Mouse (Mus musculus) midbrain, embryonic 12.5 days (tissue): ENCODE results near the gene Insl5. TPM values are rescaled to one million over a fixed set of nuclear protein-coding genes. Genes with fewer than 3 reads are reported as not detected.

Experiments
- ATAC-seq: fragments of 200-750 bp; cut with Nextera tagmentation; 2 replicates; pipeline ENCODE4 v1.8.0; 2017; ENCODE audit warnings: low read depth, moderate TSS enrichment, moderate library complexity; ENCODE audit not compliant: low FRiP score
- H3K27ac ChIP-seq: fragments of 300-500 bp; sonication (generic); replicated peaks from 2 replicates; pipeline ENCODE4 v1.5.1; 2016; ENCODE audit warnings: mild to moderate bottlenecking
- H3K27me3 ChIP-seq: fragments of 300-500 bp; sonication (generic); 2 replicates; pipeline ENCODE4 v1.6.1; 2016; ENCODE audit warnings: mild to moderate bottlenecking
- H3K36me3 ChIP-seq: fragments of 300-500 bp; sonication (generic); 2 replicates; pipeline ENCODE4 v1.6.1; 2016
- H3K4me1 ChIP-seq: fragments of 300-500 bp; sonication (generic); 2 replicates; pipeline ENCODE4 v1.6.1; 2016
- H3K4me2 ChIP-seq: fragments of 300-500 bp; sonication (generic); replicated peaks from 2 replicates; pipeline ENCODE4 v1.6.1; 2016; ENCODE audit warnings: mild to moderate bottlenecking, moderate library complexity
- H3K4me3 ChIP-seq: fragments of 300-500 bp; sonication (generic); 2 replicates; pipeline ENCODE4 v1.5.1; 2016; ENCODE audit warnings: mild to moderate bottlenecking
- H3K9ac ChIP-seq: fragments of 300-500 bp; sonication (generic); replicated peaks from 2 replicates; pipeline ENCODE4 v1.6.1; 2016; ENCODE audit warnings: mild to moderate bottlenecking, moderate library complexity
- H3K9me3 ChIP-seq: fragments of 300-500 bp; sonication (generic); 2 replicates; pipeline ENCODE4 v1.6.1; 2016; ENCODE audit warnings: mild to moderate bottlenecking
- WGBS: fragments of 180-500 bp; shearing (Covaris S2); methylation state at CpG from one replicate; pipeline ENCODE4 v1.1.7; 2016; 5-methylcytosine and 5-hydroxymethylcytosine counted together
- polyA plus RNA-seq: library from polyadenylated mRNA; unstranded; fragments of >200 nt; fragmentation: Nextera tagmentation; extraction: Ambion mirVana; gene quantifications from 2 replicates; pipeline ENCODE4 v1.2.1, GENCODE M21; 2016

The Insl5 gene
- not detected in 2 replicates for polyA plus RNA-seq

DNA sequence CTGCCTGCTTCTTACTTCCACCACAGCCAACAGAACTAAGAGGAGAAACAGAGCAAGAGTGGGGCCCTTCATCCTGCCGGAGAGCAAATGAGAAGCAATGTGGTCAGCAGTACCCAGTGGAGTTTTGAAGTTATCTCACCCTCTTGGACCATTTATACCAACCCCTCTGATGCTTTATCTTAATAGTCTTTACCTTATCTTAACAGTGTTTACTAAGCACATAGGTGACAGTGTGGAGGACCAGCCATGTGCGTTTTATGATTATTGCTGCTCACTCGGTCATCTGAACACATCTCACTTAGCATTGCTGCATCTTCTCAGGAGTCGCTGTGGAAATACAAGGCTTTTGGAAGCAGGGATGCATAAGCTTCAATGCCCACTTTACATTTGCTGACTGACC is at the start of gene Insl5:
Gene Insl5 (minus strand): TSS at position 222 of the 400 bp plus-strand sequence.
- H3K27ac ChIP-seq, result no peak within 1 kb of the TSS
- no peak within 1 kb of the TSS for H3K9ac ChIP-seq
- ATAC-seq, result no peak
- H3K4me3 ChIP-seq, result no peak within 1 kb of the TSS
- no peaks in the 10 kb centered on the region for H3K36me3 ChIP-seq
- H3K4me2 ChIP-seq, result no peak within 1 kb of the TSS
- no peaks in the 10 kb centered on the region for H3K27me3 ChIP-seq
- no peaks in the 10 kb centered on the region for H3K4me1 ChIP-seq
- WGBS, result 91% methylated on average over 4 of the region's 4 CpGs
- no peaks in the 10 kb centered on the region for H3K9me3 ChIP-seq

DNA sequence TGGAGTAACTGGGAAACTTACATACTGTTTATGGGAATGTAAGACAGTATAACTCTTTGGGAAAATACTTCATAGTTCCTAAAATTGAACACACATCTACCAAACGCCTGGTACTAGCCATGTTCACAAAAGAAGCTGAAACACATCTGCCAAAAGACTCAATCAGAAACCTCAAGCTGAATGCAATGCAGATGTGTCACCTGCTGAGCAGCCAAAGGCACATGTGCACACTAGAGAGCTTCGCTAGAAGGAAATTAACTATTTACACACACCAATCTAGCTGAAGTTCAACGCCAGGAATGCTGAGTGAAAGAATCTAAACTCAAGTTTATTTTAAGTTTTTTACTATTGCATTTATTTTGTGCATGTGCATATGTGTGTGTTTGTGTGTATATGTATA is 44.0 kb upstream of the Insl5 start:
- no peak for ATAC-seq
- Histone ChIP-seq H3K4me1 (peaks cover 6% of the 10 kb centered on the region; the same call in 1 of the 2 replicates), H3K4me3 (no peak overlapping the region), H3K9me3 (no peaks in the 10 kb centered on the region), H3K4me2 (no peak overlapping the region), H3K36me3 (no peaks in the 10 kb centered on the region), H3K27ac (no peak overlapping the region), H3K27me3 (no peaks in the 10 kb centered on the region), H3K9ac (no peak overlapping the region)
- WGBS, result 70% methylated on average over 3 of the region's 3 CpGs

DNA sequence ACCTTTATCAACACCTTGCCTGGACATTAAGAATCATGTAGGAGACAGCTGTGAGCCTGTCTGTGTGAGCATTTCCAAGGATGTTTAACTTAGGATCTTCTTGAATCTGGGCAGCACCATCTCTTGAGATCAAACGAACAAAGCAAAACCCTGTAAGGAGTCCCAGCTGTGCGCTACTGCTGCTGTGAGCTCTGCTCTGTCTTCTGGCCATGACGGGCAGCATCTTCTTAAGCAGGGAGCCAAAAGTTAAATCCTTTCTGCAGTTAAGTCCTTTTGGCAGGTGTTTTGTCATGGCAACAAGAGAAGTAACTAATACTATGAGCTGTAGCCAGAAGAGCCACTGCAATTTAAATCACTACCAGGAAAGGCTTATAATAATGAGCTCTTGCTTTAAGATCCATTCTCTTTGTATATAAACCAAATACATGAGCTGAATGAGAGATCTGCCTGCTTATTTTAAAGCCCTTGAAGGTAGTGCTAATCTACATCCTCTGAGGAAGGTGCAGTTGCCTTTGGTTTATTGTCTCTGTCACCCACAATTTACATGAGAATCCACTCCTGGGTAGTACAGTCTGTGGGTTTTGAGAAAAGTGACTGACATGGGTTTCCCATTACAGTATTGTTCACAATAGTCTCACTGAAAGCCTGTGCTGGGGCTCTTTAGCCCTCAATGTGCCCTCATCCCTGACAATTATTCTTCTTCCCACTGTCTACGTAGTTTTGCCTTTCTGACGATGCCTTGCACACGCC is 41.4 kb upstream of the Insl5 start:
- H3K4me2 ChIP-seq, result no peak overlapping the region
- no peak overlapping the region for H3K4me3 ChIP-seq
- peaks cover 6% of the 10 kb centered on the region; the same call in 1 of the 2 replicates for H3K4me1 ChIP-seq
- 36% methylated on average over 6 of the region's 6 CpGs for WGBS
- no peak overlapping the region for H3K27ac ChIP-seq
- no peak overlapping the region for H3K9ac ChIP-seq
- H3K27me3 ChIP-seq, result no peaks in the 10 kb centered on the region
- H3K36me3 ChIP-seq, result no peaks in the 10 kb centered on the region
- no peaks in the 10 kb centered on the region for H3K9me3 ChIP-seq
- no peak for ATAC-seq

DNA sequence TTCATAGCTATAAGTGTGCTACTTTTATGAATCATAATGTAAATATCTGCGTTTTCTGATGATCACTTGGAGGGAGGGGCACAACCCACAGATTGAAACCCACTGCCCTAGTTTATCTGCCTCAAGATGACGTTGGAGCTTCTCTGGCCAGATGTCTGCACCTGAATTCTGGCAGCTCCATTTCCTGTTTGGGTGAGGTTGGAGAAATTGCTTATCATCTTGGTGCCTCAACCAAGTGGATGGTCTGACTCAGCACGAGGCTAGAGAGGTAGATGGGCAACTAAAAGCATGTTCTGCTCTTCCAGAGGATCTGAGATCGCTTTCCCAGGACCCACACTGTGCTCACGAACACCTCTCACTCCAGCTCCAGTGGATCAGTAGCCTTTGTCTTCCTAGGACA is 38.3 kb upstream of the Insl5 start:
- Histone ChIP-seq H3K4me3 (no peak overlapping the region), H3K4me2 (no peak overlapping the region), H3K27me3 (no peaks in the 10 kb centered on the region), H3K9me3 (no peaks in the 10 kb centered on the region), H3K4me1 (peaks cover 6% of the 10 kb centered on the region; the same call in 1 of the 2 replicates), H3K9ac (no peak overlapping the region), H3K27ac (no peak overlapping the region), H3K36me3 (no peaks in the 10 kb centered on the region)
- ATAC-seq, result no peak
- WGBS, result 89% methylated on average over 5 of the region's 5 CpGs

DNA sequence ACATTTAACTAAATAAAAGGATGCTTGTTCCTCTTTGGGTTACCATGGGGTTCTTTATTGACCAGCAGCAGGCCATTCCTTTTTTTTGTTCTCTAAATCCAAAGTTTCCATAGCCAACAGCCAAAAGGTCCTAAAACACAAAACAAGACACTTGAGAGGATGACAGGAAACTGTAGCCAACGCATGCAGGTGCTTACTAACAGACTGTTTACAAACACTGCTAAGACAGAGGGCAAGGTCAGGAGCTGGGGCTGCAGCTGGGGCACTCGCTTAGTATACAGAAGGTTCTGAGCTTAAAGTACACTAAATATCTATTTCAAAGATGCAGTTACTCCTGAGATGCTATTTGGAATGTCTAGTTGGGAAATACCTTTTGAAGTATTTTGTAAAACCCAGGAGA is 37.8 kb upstream of the Insl5 start:
- H3K4me2 ChIP-seq, result no peak overlapping the region
- WGBS, result 76% methylated on average over 2 of the region's 2 CpGs
- no peak overlapping the region for H3K9ac ChIP-seq
- peaks cover 2% of the 10 kb centered on the region; the same call in 1 of the 2 replicates for H3K36me3 ChIP-seq
- H3K27me3 ChIP-seq, result no peaks in the 10 kb centered on the region
- H3K9me3 ChIP-seq, result no peaks in the 10 kb centered on the region
- ATAC-seq, result no peak
- H3K4me3 ChIP-seq, result no peak overlapping the region
- H3K27ac ChIP-seq, result no peak overlapping the region
- peaks cover 6% of the 10 kb centered on the region; the same call in 1 of the 2 replicates for H3K4me1 ChIP-seq

DNA sequence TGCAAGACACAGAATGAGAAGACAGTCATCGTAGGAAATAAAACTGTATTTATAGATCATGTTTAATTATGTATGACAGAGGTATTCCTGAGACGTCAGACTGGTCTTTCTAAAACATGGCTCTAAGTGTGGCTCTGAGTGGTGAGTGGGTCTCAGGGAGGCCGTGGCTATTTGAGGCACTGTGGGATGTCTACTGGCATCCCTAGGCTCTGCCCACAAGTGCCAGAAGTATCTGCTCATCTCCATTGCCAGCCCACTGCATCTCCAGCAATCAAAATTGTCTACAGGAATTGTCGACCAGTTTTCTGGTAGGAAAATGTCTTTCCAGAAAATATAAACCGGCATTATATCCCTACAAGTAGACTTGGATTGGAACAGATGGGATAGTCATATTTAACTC is 30.3 kb upstream of the Insl5 start:
- Histone ChIP-seq H3K4me1 (no peaks in the 10 kb centered on the region), H3K27me3 (no peaks in the 10 kb centered on the region), H3K27ac (no peak overlapping the region), H3K4me2 (no peak overlapping the region), H3K36me3 (peaks cover 7% of the 10 kb centered on the region; the same call in 1 of the 2 replicates), H3K9me3 (no peaks in the 10 kb centered on the region), H3K9ac (no peak overlapping the region), H3K4me3 (no peak overlapping the region)
- ATAC-seq, result no peak
- WGBS, result 88% methylated on average over 5 of the region's 5 CpGs

DNA sequence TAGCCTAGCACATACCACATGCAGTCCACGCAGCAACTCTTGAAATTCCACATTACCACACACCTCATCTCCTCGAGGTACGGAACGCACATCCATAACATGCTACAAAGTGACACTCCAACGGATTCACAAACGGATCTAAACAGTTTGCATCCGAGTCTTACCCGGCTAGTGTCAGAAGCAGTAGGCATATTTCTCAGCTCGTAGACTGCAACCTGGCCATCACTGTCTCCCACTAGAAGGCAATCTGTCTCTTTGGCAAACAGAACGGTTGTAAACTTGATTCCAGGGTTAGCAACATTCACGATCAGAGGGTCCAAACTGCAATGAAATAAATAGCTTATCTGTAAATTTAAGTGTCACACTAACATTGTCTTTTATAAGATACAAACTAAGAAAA is 21.4 kb upstream of the Insl5 start:
- Histone ChIP-seq H3K36me3 (no peaks in the 10 kb centered on the region), H3K9me3 (peaks cover 4% of the 10 kb centered on the region; the same call in 1 of the 2 replicates), H3K27me3 (no peaks in the 10 kb centered on the region), H3K4me2 (no peak overlapping the region), H3K9ac (no peak overlapping the region), H3K4me1 (no peaks in the 10 kb centered on the region), H3K4me3 (no peak overlapping the region), H3K27ac (no peak overlapping the region)
- no peak for ATAC-seq
- WGBS, result 91% methylated on average over 11 of the region's 11 CpGs

DNA sequence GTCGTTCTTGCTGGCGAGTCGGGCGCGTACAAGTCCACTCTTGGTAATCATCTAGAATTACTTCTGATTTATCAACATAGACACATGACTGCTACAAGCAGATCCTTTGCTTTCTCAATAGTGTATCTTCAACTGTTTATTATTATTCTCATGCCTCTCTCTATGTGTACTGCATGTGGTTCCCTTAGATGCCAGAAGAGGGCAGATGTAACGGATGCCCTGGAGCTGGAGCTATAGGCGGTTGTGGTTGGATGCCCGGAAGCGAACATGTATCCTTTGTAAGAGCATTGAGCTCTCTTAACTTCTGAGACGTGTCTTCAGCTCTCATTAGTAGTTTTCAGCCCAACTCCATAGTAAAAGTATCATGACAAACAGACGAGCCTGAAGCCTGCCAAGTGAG is 16.4 kb upstream of the Insl5 start:
- Histone ChIP-seq H3K4me3 (no peak overlapping the region), H3K4me1 (no peaks in the 10 kb centered on the region), H3K9ac (no peak overlapping the region), H3K27ac (no peak overlapping the region), H3K9me3 (no peaks in the 10 kb centered on the region), H3K4me2 (no peak overlapping the region), H3K36me3 (no peaks in the 10 kb centered on the region), H3K27me3 (no peaks in the 10 kb centered on the region)
- 92% methylated on average over 11 of the region's 11 CpGs for WGBS
- no peak for ATAC-seq

DNA sequence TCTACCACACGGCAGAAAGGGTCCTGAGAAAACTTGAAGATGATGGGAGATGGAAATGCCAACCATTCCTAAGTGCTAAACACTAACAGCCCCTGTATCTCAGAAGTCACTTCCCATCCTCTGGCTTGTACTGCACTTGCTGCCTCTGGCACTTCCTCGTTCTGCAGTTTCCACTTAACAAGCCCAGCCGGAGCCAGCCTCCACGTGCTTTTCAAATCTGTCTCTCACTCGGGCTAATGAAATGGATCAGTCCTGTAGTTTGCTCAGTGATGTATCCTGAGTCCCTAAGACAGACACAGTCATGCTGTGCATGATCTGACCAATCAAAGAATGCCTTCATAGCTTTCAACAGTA is 13.2 kb upstream of the Insl5 start:
- ATAC-seq, result no peak
- 0 out of 2 replicates have a peak, but pooled peaks cover 3% of the 10 kb centered on the region for H3K36me3 ChIP-seq
- no peak overlapping the region for H3K27ac ChIP-seq
- no peaks in the 10 kb centered on the region for H3K9me3 ChIP-seq
- H3K4me2 ChIP-seq, result no peak overlapping the region
- WGBS, result 81% methylated on average over 5 of the region's 5 CpGs
- H3K4me1 ChIP-seq, result no peaks in the 10 kb centered on the region
- no peak overlapping the region for H3K4me3 ChIP-seq
- H3K9ac ChIP-seq, result no peak overlapping the region
- no peaks in the 10 kb centered on the region for H3K27me3 ChIP-seq

DNA sequence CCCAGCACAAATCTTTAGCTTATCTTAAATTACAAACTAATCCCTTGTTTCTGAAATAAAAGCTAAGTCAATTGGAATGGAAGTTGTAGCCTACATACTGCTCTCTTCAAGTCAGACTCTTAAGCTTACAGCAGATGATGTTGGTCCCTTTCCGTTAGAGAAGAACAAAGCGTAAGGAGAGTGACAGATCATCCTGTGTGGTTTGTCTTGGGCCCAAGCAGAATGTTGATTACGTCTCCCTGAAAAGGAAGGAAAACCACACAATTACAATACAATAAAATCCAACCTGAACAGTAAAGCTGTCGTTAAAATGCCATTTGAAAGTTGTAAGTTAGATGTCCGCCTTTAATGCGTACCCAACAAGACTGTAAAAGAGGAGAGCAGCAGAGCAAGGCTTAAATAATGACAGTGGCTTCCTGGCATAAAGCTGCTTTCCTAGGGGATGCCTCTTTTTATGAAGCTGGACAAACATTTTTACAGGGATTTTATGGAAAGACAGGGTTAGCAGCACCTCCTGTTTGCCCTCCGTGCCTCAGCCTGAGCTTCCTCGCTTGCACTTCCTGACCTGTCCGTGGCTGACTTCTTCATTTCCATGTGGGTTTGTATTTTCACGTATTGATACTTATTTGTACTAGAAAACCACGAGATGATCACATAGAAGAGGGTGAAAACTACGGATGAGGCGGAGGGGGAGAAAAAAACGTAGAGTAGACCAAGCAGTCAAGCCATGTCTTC is 12.6 kb upstream of the Insl5 start:
- H3K9ac ChIP-seq, result no peak overlapping the region
- H3K36me3 ChIP-seq, result 0 out of 2 replicates have a peak, but pooled peaks cover 3% of the 10 kb centered on the region
- no peak for ATAC-seq
- 84% methylated on average over 14 of the region's 14 CpGs for WGBS
- H3K4me2 ChIP-seq, result no peak overlapping the region
- H3K27ac ChIP-seq, result no peak overlapping the region
- H3K4me1 ChIP-seq, result no peaks in the 10 kb centered on the region
- H3K9me3 ChIP-seq, result no peaks in the 10 kb centered on the region
- H3K27me3 ChIP-seq, result no peaks in the 10 kb centered on the region
- no peak overlapping the region for H3K4me3 ChIP-seq

DNA sequence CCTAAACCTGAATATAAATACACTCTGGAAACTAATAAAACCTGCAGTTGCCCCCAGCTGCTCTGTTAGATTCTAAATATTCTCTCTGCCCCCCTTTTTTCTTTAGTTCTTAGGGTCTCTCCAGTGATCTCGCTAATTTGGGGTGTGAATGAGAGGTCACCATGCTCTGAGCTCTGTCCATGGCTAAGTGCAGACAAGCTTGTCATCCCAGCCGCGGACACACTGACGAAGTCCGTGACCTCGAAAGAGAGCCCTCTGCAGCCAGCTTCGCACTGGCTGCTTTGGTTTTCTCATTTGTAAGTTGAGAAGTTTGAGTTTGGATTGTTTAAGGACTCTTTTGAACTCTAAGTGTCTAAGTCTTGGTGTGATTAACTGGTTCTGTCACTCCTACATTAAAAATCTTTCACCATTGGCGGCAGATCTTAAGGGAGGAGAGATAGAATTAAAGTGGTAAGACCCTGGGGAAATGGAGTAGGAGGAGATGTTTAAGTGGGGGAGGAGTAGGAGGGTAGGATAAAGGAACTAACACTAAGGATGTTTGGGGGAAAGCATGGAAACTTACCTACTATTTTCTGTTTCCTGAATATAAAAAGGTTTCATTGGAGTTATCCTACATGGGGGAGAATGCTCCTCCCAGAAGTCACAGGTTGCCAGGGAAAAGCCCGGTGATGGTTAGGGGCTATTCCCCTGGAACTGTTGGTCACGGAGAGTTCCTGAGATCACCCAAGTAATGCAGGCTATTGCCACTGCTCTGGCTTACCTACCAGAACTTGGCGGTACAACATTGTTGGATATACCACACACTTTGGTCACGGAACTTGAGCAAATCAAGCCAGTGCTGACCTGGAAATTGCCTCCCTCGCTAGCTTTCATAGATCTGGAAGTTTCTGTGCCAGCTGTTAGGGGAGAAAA is 1.8 kb upstream of the Insl5 start:
- no peak overlapping the region for H3K4me3 ChIP-seq
- H3K36me3 ChIP-seq, result no peaks in the 10 kb centered on the region
- H3K4me1 ChIP-seq, result no peaks in the 10 kb centered on the region
- 81% methylated on average over 13 of the region's 13 CpGs for WGBS
- H3K27ac ChIP-seq, result no peak overlapping the region
- H3K9ac ChIP-seq, result no peak overlapping the region
- H3K9me3 ChIP-seq, result no peaks in the 10 kb centered on the region
- no peaks in the 10 kb centered on the region for H3K27me3 ChIP-seq
- ATAC-seq, result no peak
- no peak overlapping the region for H3K4me2 ChIP-seq

DNA sequence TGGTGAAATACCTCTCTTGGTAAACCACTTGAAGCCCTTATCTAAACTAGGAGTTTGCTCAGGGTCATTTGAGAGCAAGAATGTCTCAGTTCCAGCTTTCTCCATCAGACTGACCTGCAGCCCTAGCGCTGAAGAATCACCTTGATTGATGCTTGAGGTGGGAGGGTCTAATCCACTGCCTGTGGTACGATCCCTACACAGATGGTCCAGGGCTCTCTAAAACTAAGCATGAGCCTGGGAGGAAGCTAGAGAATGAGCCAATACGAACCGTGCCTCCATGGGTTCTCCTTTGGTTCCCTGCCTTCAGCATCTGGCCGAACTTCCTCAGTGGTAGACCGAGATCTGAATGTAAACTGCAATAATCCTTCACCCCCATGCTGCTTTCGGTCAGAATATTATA is 1.1 kb upstream of the Insl5 start:
- H3K4me2 ChIP-seq, result no peak overlapping the region
- no peak overlapping the region for H3K4me3 ChIP-seq
- 90% methylated on average over 7 of the region's 7 CpGs for WGBS
- H3K27me3 ChIP-seq, result no peaks in the 10 kb centered on the region
- no peaks in the 10 kb centered on the region for H3K36me3 ChIP-seq
- H3K9ac ChIP-seq, result no peak overlapping the region
- ATAC-seq, result no peak
- H3K27ac ChIP-seq, result no peak overlapping the region
- H3K4me1 ChIP-seq, result no peaks in the 10 kb centered on the region
- H3K9me3 ChIP-seq, result no peaks in the 10 kb centered on the region
